Mouse (Mus musculus) kidney, adult 2 months (tissue): Measurements from ENCODE around the gene Prdx2.

Source experiments
- CTCF ChIP-seq: fragments of 200-500 bp; conservative IDR thresholded peaks from 2 replicates; pipeline ENCODE4 v1.5.1; 2011; ENCODE audit warnings: low read depth, mild to moderate bottlenecking, control low read depth, low read length, moderate library complexity, mixed read lengths; ENCODE audit not compliant: insufficient read depth, insufficient read length
- POLR2A ChIP-seq: fragments of 200-500 bp; IDR thresholded peaks from one replicate; pipeline ENCODE4 v1.6.1; 2011; ENCODE audit warnings: low read depth, low read length, control low read depth

GRCm38 (mm10) chr8:85011242-85011641 is 41.9 kb downstream of the Prdx2 start:
- TF ChIP-seq CTCF (no peak), POLR2A (no peak)
